ENCODE assay signal across 8 mouse cellular contexts in genomic region chr11:83409792-83410291, GRCm38 (mm10). TPM values are rescaled to one million over a fixed set of nuclear protein-coding genes. Genes with fewer than 3 reads are reported as not detected.
A peak's percentile ranks its signal among the peaks of the same experiment; 100 is the strongest.
DNase-seq lines count a peak whose midpoint lies in the region; ATAC-seq and TF ChIP-seq lines count a peak whose summit lies in the region.

No protein-coding gene starts in this region.

- intact Hi-C loops in left cerebral cortex, adult 2 months (cut with DNase I) = no loop called here
- intact Hi-C loops in left cerebral cortex, postnatal 36 days (cut with DNase I) = no loop called here

- H3K27me3 ChIP-seq in cerebellum, adult 2 months (ENCODE audit: control insufficient read depth, insufficient read depth, low read length) = no peaks in the 10 kb centered on the region
- no peaks in the 10 kb centered on the region for H3K27me3 ChIP-seq in forebrain, embryonic 11.5 days (ENCODE audit: control insufficient read depth, insufficient read depth, low read length)
- peaks cover 31% of the 10 kb centered on the region for H3K27me3 ChIP-seq in limb, embryonic 12.5 days
- H3K27me3 ChIP-seq in stomach, embryonic 15.5 days (replicated peaks) = no peaks in the 10 kb centered on the region; the same call in 1 of the 2 replicates

- H3K4me2 ChIP-seq in forebrain, embryonic 11.5 days (ENCODE audit: low read depth, low read length, severe bottlenecking) = peak overlapping the region; percentile 87
- H3K4me2 ChIP-seq in limb, embryonic 12.5 days = peak overlapping the region; percentile 94
- peak overlapping the region; percentile 95 for H3K4me2 ChIP-seq in stomach, embryonic 15.5 days

- H3K36me3 ChIP-seq in forebrain, embryonic 11.5 days (ENCODE audit: control insufficient read depth, insufficient read depth, low read length) = no peaks in the 10 kb centered on the region
- no peaks in the 10 kb centered on the region for H3K36me3 ChIP-seq in limb, embryonic 12.5 days
- no peaks in the 10 kb centered on the region for H3K36me3 ChIP-seq in stomach, embryonic 15.5 days

- peaks cover 11% of the 10 kb centered on the region for H3K4me1 ChIP-seq in cerebellum, adult 2 months (ENCODE audit: control insufficient read depth, insufficient read depth, low read length)
- peaks cover 4% of the 10 kb centered on the region; the same call in 1 of the 2 replicates for H3K4me1 ChIP-seq in forebrain, embryonic 11.5 days (replicated peaks; ENCODE audit: control insufficient read depth, insufficient read depth, low read length)
- peaks cover 16% of the 10 kb centered on the region for H3K4me1 ChIP-seq in limb, embryonic 12.5 days (replicated peaks)
- H3K4me1 ChIP-seq in stomach, embryonic 15.5 days = peaks cover 5% of the 10 kb centered on the region

- TF ChIP-seq CTCF in left cerebral cortex, adult 2 months (IDR thresholded peaks at IDR 0.05) = no peak
- TF ChIP-seq CTCF in cerebellum, adult 2 months (IDR thresholded peaks at IDR 0.05; ENCODE audit: borderline replicate concordance, insufficient read depth, low read depth, low read length) = no peak

- peak overlapping the region; percentile 81 for H3K4me3 ChIP-seq in left cerebral cortex, adult 2 months
- H3K4me3 ChIP-seq in cerebellum, adult 2 months (replicated peaks; ENCODE audit: insufficient read depth, low read depth, low read length) = peak overlapping the region; percentile 87
- peak overlapping the region; percentile 85 for H3K4me3 ChIP-seq in forebrain, embryonic 11.5 days (ENCODE audit: low read depth, low read length)
- H3K4me3 ChIP-seq in limb, embryonic 12.5 days (replicated peaks) = peak overlapping the region; percentile 84
- H3K4me3 ChIP-seq in stomach, embryonic 15.5 days (replicated peaks) = peak overlapping the region; percentile 66

- peak; percentile 53; the same call in 1 of the 2 replicates for ATAC-seq in forebrain, embryonic 11.5 days (replicated peaks; ENCODE audit: low FRiP score)
- ATAC-seq in limb, embryonic 12.5 days (ENCODE audit: insufficient number of reproducible peaks, insufficient read depth, low FRiP score, low TSS enrichment, low read depth) = no peak; the same call in 1 of the 2 replicates
- no peak for ATAC-seq in stomach, embryonic 15.5 days (ENCODE audit: insufficient read depth, low FRiP score, low read depth)

- TF ChIP-seq POLR2A in cerebellum, adult 2 months (IDR thresholded peaks at IDR 0.05; ENCODE audit: borderline replicate concordance, insufficient read depth, low read length) = no peak

- WGBS in cerebellum, adult 2 months = 2% methylated on average over 40 of the region's 40 CpGs
- under 1% methylated on average over 21 of the region's 40 CpGs for WGBS in forebrain, embryonic 11.5 days
- WGBS in limb, embryonic 12.5 days = under 1% methylated on average over 29 of the region's 40 CpGs
- under 1% methylated on average over 22 of the region's 40 CpGs for WGBS in stomach, embryonic 15.5 days

- H3K9ac ChIP-seq in forebrain, embryonic 11.5 days (ENCODE audit: low read length) = peak overlapping the region; percentile 82
- peak overlapping the region; percentile 77 for H3K9ac ChIP-seq in limb, embryonic 12.5 days (replicated peaks)
- H3K9ac ChIP-seq in stomach, embryonic 15.5 days = peak overlapping the region; percentile 47

- no peak for DNase-seq in left cerebral cortex, adult 2 months (ENCODE audit: extremely low spot score in 1 of 2, low spot score in 2 of 2)
- DNase-seq in left cerebral cortex, postnatal 36 days (ENCODE audit: low spot score in 2 of 2) = no peak
- peak; percentile 51 to 69 for DNase-seq in cerebellum, adult 2 months
- DNase-seq in forebrain, embryonic 11.5 days (ENCODE audit: low spot score) = peak; percentile 67
- no peak for DNase-seq in urinary bladder, postnatal 4 days (ENCODE audit: low spot score in 2 of 2)
- DNase-seq in frontal cortex, postnatal 14 days (ENCODE audit: low spot score in 2 of 2) = no peak

- H3K9me3 ChIP-seq in forebrain, embryonic 11.5 days (ENCODE audit: control insufficient read depth, low read length) = no peaks in the 10 kb centered on the region
- no peaks in the 10 kb centered on the region for H3K9me3 ChIP-seq in limb, embryonic 12.5 days
- no peaks in the 10 kb centered on the region for H3K9me3 ChIP-seq in stomach, embryonic 15.5 days

- H3K27ac ChIP-seq in left cerebral cortex, adult 2 months = peak overlapping the region; percentile 89
- H3K27ac ChIP-seq in cerebellum, adult 2 months (ENCODE audit: insufficient read depth, low read length) = peak overlapping the region; percentile 75
- H3K27ac ChIP-seq in forebrain, embryonic 11.5 days (ENCODE audit: low read depth, low read length) = no peak overlapping the region
- no peak overlapping the region for H3K27ac ChIP-seq in limb, embryonic 12.5 days
- no peak overlapping the region for H3K27ac ChIP-seq in stomach, embryonic 15.5 days

RNA-seq across cellular contexts. Expression of gene Rasl10b, which starts 0.9 kb away (rescaled TPM):
- total RNA-seq in left cerebral cortex, adult 2 months (2021) = 100 to 1,000 TPM; 237 to 267 TPM
- total RNA-seq in left cerebral cortex, postnatal 36 days (2021) = 100 to 1,000 TPM; 255 to 263 TPM
- polyA plus RNA-seq in cerebellum, adult 2 months (2012; rRNA removed) = 121 and 126 TPM in 2 replicates
- polyA plus RNA-seq in forebrain, embryonic 11.5 days (2014; fragmentation: Nextera tagmentation; extraction: Ambion mirVana) = 4.1 and 4.6 TPM in 2 replicates
- 3.4 and 3.6 TPM in 2 replicates for polyA plus RNA-seq in limb, embryonic 12.5 days (2016; fragmentation: Nextera tagmentation; extraction: Ambion mirVana)
- 2.4 and 2.7 TPM in 2 replicates for polyA plus RNA-seq in stomach, embryonic 15.5 days (2015; fragmentation: Nextera tagmentation; extraction: Ambion mirVana)

RNA-seq across cellular contexts. Expression of gene Gas2l2, which starts 19.4 kb away (rescaled TPM):
- total RNA-seq in left cerebral cortex, adult 2 months (2021) = not detected
- not detected for total RNA-seq in left cerebral cortex, postnatal 36 days (2021)
- polyA plus RNA-seq in cerebellum, adult 2 months (2012; rRNA removed) = 0.16 and 0.22 TPM in 2 replicates
- polyA plus RNA-seq in forebrain, embryonic 11.5 days (2014; fragmentation: Nextera tagmentation; extraction: Ambion mirVana) = not detected in 2 replicates
- not detected in 2 replicates for polyA plus RNA-seq in limb, embryonic 12.5 days (2016; fragmentation: Nextera tagmentation; extraction: Ambion mirVana)
- polyA plus RNA-seq in stomach, embryonic 15.5 days (2015; fragmentation: Nextera tagmentation; extraction: Ambion mirVana) = 0.08 TPM in 1 of 2 replicates, not detected in the other

RNA-seq across cellular contexts. Expression of gene 1700020L24Rik, which starts 27.6 kb away (rescaled TPM):
- not detected for total RNA-seq in left cerebral cortex, adult 2 months (2021)
- under 1 TPM in 1 of 2 experiments, not detected in 1; 0.54 TPM for total RNA-seq in left cerebral cortex, postnatal 36 days (2021)
- polyA plus RNA-seq in cerebellum, adult 2 months (2012; rRNA removed) = 1.5 and 3.1 TPM in 2 replicates
- 0.29 and 0.68 TPM in 2 replicates for polyA plus RNA-seq in forebrain, embryonic 11.5 days (2014; fragmentation: Nextera tagmentation; extraction: Ambion mirVana)
- 0.44 TPM in 1 of 2 replicates, not detected in the other for polyA plus RNA-seq in limb, embryonic 12.5 days (2016; fragmentation: Nextera tagmentation; extraction: Ambion mirVana)
- polyA plus RNA-seq in stomach, embryonic 15.5 days (2015; fragmentation: Nextera tagmentation; extraction: Ambion mirVana) = 0.72 and 1.1 TPM in 2 replicates

RNA-seq across cellular contexts. Expression of gene Mmp28, which starts 53.0 kb away (rescaled TPM):
- 1 to 10 TPM; 3.8 to 3.9 TPM for total RNA-seq in left cerebral cortex, adult 2 months (2021)
- 1 to 10 TPM; 3.5 to 5.1 TPM for total RNA-seq in left cerebral cortex, postnatal 36 days (2021)
- polyA plus RNA-seq in cerebellum, adult 2 months (2012; rRNA removed) = 4.3 and 4.8 TPM in 2 replicates
- 1.9 and 2.1 TPM in 2 replicates for polyA plus RNA-seq in forebrain, embryonic 11.5 days (2014; fragmentation: Nextera tagmentation; extraction: Ambion mirVana)
- 4.2 and 4.5 TPM in 2 replicates for polyA plus RNA-seq in limb, embryonic 12.5 days (2016; fragmentation: Nextera tagmentation; extraction: Ambion mirVana)
- polyA plus RNA-seq in stomach, embryonic 15.5 days (2015; fragmentation: Nextera tagmentation; extraction: Ambion mirVana) = 2.4 and 3.1 TPM in 2 replicates

Comparison
In these comparisons a context has a peak if more than half of its experiments do, and no peak if none do; other contexts are left out.
1. DNase-seq: peak in cerebellum, adult 2 months (2 of 2) and forebrain, embryonic 11.5 days (single experiment); none in left cerebral cortex, adult 2 months (0 of 2), left cerebral cortex, postnatal 36 days (0 of 2), urinary bladder, postnatal 4 days (0 of 2) and frontal cortex, postnatal 14 days (0 of 2).
2. H3K27ac ChIP-seq: peak in left cerebral cortex, adult 2 months (single experiment) and cerebellum, adult 2 months (single experiment); none in forebrain, embryonic 11.5 days (single experiment), limb, embryonic 12.5 days (single experiment) and stomach, embryonic 15.5 days (single experiment).
3. RNA of gene Rasl10b, which starts 0.9 kb away (polyA plus RNA-seq): 121 to 126 TPM in cerebellum, adult 2 months; 4.1 to 4.6 TPM in forebrain, embryonic 11.5 days, 3.4 to 3.6 TPM in limb, embryonic 12.5 days and 2.4 to 2.7 TPM in stomach, embryonic 15.5 days; every median in the first group is over 10 times any median in the second.
4. Peak in every context shown above with its lines, with median percentiles within 50 percentile points of each other: H3K4me3 ChIP-seq, H3K4me2 ChIP-seq and H3K9ac ChIP-seq.